24 mouse cellular contexts compared by ENCODE assay signal in the genomic region with DNA sequence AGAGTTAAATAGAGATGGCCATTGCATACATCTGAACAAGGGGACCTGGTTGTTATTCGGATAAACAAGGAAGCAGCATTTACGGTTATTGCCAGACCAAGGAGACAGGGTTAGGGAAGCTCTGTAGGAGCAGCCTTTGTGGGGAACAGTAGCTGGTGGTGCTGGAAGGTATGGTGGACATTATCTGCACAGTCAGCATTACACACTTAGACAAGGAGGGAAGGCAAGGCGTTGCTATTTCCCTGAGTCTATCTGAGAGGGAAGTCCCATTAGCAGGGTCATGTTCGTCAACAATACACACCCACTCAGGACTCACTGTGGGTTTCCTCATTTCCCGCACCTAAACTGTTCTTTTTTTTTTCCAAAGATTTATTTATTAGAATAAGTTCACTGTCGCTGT. TPM values are rescaled to one million over a fixed set of nuclear protein-coding genes. Genes with fewer than 3 reads are reported as not detected.
DNase-seq lines count a peak whose midpoint lies in the region; ATAC-seq and TF ChIP-seq lines count a peak whose summit lies in the region.
"Had no signal": no experiment of that assay in that cellular context is flagged by ENCODE, and none has a peak within 500 bp of the region (broad histone marks: within the 10 kb centered on the region; RNA-seq: fewer than 3 reads in every experiment).

No protein-coding gene starts in this region.

- no peak for ATAC-seq in heart, embryonic 11.5 days (replicated peaks; ENCODE audit: insufficient number of reproducible peaks, low FRiP score, low TSS enrichment)
- ATAC-seq in monocyte, adult 5-6 weeks (replicated peaks; ENCODE audit: insufficient number of reproducible peaks, low FRiP score, low TSS enrichment, poor library complexity, severe bottlenecking): peak; percentile 71
- ATAC-seq: activated CD4-positive, CD25-positive, alpha-beta regulatory T cell, adult 4 months; forebrain, embryonic 15.5 days; intestine, embryonic 15.5 days; midbrain, embryonic 13.5 days had no signal

- H3K27ac ChIP-seq in heart, embryonic 11.5 days (ENCODE audit: low read depth, low read length): no peak overlapping the region
- 0 out of 2 replicates have a peak overlapping the region, but pooled peaks have one; percentile 18 for H3K27ac ChIP-seq in layer of hippocampus, adult 2 months
- H3K27ac ChIP-seq in MEL (ENCODE audit: control insufficient read depth, low read depth, low read length): no peak overlapping the region
- H3K27ac ChIP-seq: embryonic facial prominence, embryonic 12.5 days; forebrain, embryonic 10.5 days; forebrain, embryonic 15.5 days; heart, embryonic 10.5 days; hindbrain, embryonic 15.5 days; intestine, embryonic 15.5 days; midbrain, embryonic 13.5 days had no signal

- no peak overlapping the region for H3K4me3 ChIP-seq in heart, embryonic 11.5 days (ENCODE audit: low read depth, low read length)
- no peak overlapping the region for H3K4me3 ChIP-seq in layer of hippocampus, adult 2 months
- no peak overlapping the region for H3K4me3 ChIP-seq in MEL (ENCODE audit: control insufficient read depth in 1 of 2, insufficient read depth in 1 of 2, low read depth in 2 of 2, low read length in 2 of 2)
- H3K4me3 ChIP-seq: embryonic facial prominence, embryonic 12.5 days; forebrain, embryonic 10.5 days; forebrain, embryonic 15.5 days; heart, embryonic 10.5 days; hindbrain, embryonic 15.5 days; intestine, embryonic 15.5 days; midbrain, embryonic 13.5 days had no signal

- no peak for TF ChIP-seq CTCF in layer of hippocampus, adult 2 months (conservative IDR thresholded peaks at IDR 0.05)
- no peak for TF ChIP-seq CTCF in MEL (IDR thresholded peaks at IDR 0.05 in 2 of 3, conservative IDR thresholded peaks at IDR 0.05 in 1 of 3; ENCODE audit: control insufficient read depth in 1 of 3, insufficient read depth in 1 of 3, low read depth in 2 of 3, low read length in 3 of 3, poor library complexity in 1 of 3, severe bottlenecking in 1 of 3)

- H3K27me3 ChIP-seq in heart, embryonic 11.5 days (ENCODE audit: control insufficient read depth, insufficient read depth, low read length): no peaks in the 10 kb centered on the region
- no peaks in the 10 kb centered on the region for H3K27me3 ChIP-seq in MEL (ENCODE audit: control insufficient read depth in 1 of 2, insufficient read depth in 2 of 2, low read length in 2 of 2)
- H3K27me3 ChIP-seq: embryonic facial prominence, embryonic 12.5 days; forebrain, embryonic 15.5 days; hindbrain, embryonic 15.5 days; intestine, embryonic 15.5 days; midbrain, embryonic 13.5 days had no signal

- TF ChIP-seq EP300 in MEL (IDR thresholded peaks at IDR 0.05; ENCODE audit: low read depth in 1 of 2, low read length in 2 of 2): no peak

- peak; percentile 90 for DNase-seq in heart, adult 11 months
- DNase-seq in layer of hippocampus, adult 2 months (ENCODE audit: low spot score in 2 of 2): no peak
- DNase-seq in layer of hippocampus, postnatal 14 days (ENCODE audit: low spot score in 2 of 2): no peak
- DNase-seq in MEL (ENCODE audit: low read depth, low spot score): no peak
- no peak for DNase-seq in adrenal gland, postnatal 4 days (ENCODE audit: low spot score in 2 of 2)
- DNase-seq in urinary bladder, postnatal 36 days (ENCODE audit: low spot score in 2 of 2): no peak
- DNase-seq: adrenal gland, adult 2 months; adrenal gland, postnatal 36 days; kidney, adult 8-10 months; kidney, postnatal 10 days; layer of hippocampus, adult 9-11 months; liver; lung, adult 2 months; lung, postnatal 14 days had no signal

- no peak overlapping the region for H3K9ac ChIP-seq in heart, embryonic 11.5 days (ENCODE audit: low read depth, low read length)
- H3K9ac ChIP-seq in MEL (ENCODE audit: control insufficient read depth, low read depth, low read length, poor library complexity, severe bottlenecking): no peak overlapping the region
- H3K9ac ChIP-seq: embryonic facial prominence, embryonic 12.5 days; forebrain, embryonic 15.5 days; hindbrain, embryonic 15.5 days; intestine, embryonic 15.5 days; midbrain, embryonic 13.5 days had no signal

- 0 out of 2 replicates have a peak, but pooled peaks cover 2% of the 10 kb centered on the region for H3K36me3 ChIP-seq in heart, embryonic 11.5 days (ENCODE audit: control insufficient read depth, insufficient read depth, low read length)
- peaks cover 26 to 48% of the 10 kb centered on the region in 2 experiments for H3K36me3 ChIP-seq in MEL (ENCODE audit: control insufficient read depth in 1 of 2, insufficient read depth in 2 of 2, low read length in 2 of 2)

- no peaks in the 10 kb centered on the region for H3K9me3 ChIP-seq in heart, embryonic 11.5 days (replicated peaks; ENCODE audit: control insufficient read depth, low read length)
- no peaks in the 10 kb centered on the region for H3K9me3 ChIP-seq in MEL (replicated peaks; ENCODE audit: insufficient read depth, low read length)
- H3K9me3 ChIP-seq: embryonic facial prominence, embryonic 12.5 days; forebrain, embryonic 10.5 days; forebrain, embryonic 15.5 days; heart, embryonic 10.5 days; hindbrain, embryonic 15.5 days; intestine, embryonic 15.5 days; midbrain, embryonic 13.5 days had no signal

- peaks cover 11% of the 10 kb centered on the region for H3K4me1 ChIP-seq in heart, embryonic 11.5 days (ENCODE audit: control insufficient read depth, insufficient read depth, low read length)
- H3K4me1 ChIP-seq in MEL (ENCODE audit: control insufficient read depth in 1 of 2, insufficient read depth in 2 of 2, low read length in 2 of 2): peaks cover 13 to 16% of the 10 kb centered on the region in 2 experiments
- H3K4me1 ChIP-seq: embryonic facial prominence, embryonic 12.5 days; intestine, embryonic 15.5 days had no signal

- TF ChIP-seq RAD21 in MEL (IDR thresholded peaks at IDR 0.05; ENCODE audit: low read depth, low read length): no peak

- H3K4me2 ChIP-seq in heart, embryonic 11.5 days: no peak overlapping the region
- H3K4me2 ChIP-seq: embryonic facial prominence, embryonic 12.5 days; forebrain, embryonic 15.5 days; hindbrain, embryonic 15.5 days; intestine, embryonic 15.5 days; midbrain, embryonic 13.5 days had no signal

- peaks cover 50% of the 10 kb centered on the region for H3K79me2 ChIP-seq in MEL (ENCODE audit: control insufficient read depth, insufficient read depth, low read length, poor library complexity)

- no peak for TF ChIP-seq POLR2A in MEL (IDR thresholded peaks at IDR 0.05; ENCODE audit: control insufficient read depth in 1 of 2, insufficient read depth in 1 of 2, low read depth in 1 of 2, low read length in 2 of 2, poor library complexity in 1 of 2)

- 84% methylated on average over 6 of the region's 6 CpGs for WGBS in heart, embryonic 11.5 days (ENCODE audit: insufficient replicate concordance)

TF ChIP-seq in MEL, 35 proteins besides CTCF, POLR2A, EP300 and RAD21:
- TF ChIP-seq MAFK (IDR thresholded peaks at IDR 0.05; ENCODE audit: borderline replicate concordance, low read depth, low read length) (peak; percentile 42; the same call in 1 of the 2 replicates), USF2 (IDR thresholded peaks at IDR 0.05; ENCODE audit: borderline replicate concordance in 1 of 2, insufficient read depth in 1 of 2, low read depth in 1 of 2, low read length in 2 of 2) (no peak)
TF ChIP-seq in MEL: peak in this region for 1.

RNA-seq across cellular contexts. Expression of a gene that starts 10.0 kb away (rescaled TPM):
- polyA plus RNA-seq in heart, embryonic 11.5 days (2014; fragmentation: Nextera tagmentation; extraction: Ambion mirVana): 370 and 406 TPM in 2 replicates
- total RNA-seq in layer of hippocampus, adult 2 months (2021): 100 to 1,000 TPM; 277 to 290 TPM
- 100 to 1,000 TPM; 301 to 313 TPM for total RNA-seq in layer of hippocampus, postnatal 14 days (2021)
- total RNA-seq in MEL (2012; rRNA removed): 244 and 293 TPM in 2 replicates
- 100 to 1,000 TPM; 305 to 470 TPM for polyA plus RNA-seq in MEL (2012; ENCODE audit: insufficient read depth in 1 of 2, insufficient read length in 2 of 2, low read depth in 1 of 2, low replicate concordance in 2 of 2, missing spikeins in 1 of 2)
- 468 to 620 TPM (median 514 TPM) in 3 replicates for total RNA-seq in monocyte, adult 5-6 weeks (2017)
- 100 to 1,000 TPM; 369 to 394 TPM for total RNA-seq in adrenal gland, postnatal 4 days (2021)
